In genomic region chr2:94035428-94036331, GRCm38 (mm10) we compare ENCODE assay signal across 9 mouse cellular contexts. TPM values are rescaled to one million over a fixed set of nuclear protein-coding genes. Genes with fewer than 3 reads are reported as not detected.
DNase-seq lines count a peak whose midpoint lies in the region; ATAC-seq and TF ChIP-seq lines count a peak whose summit lies in the region.
"Had no signal": no experiment of that assay in that cellular context is flagged by ENCODE, and none has a peak within 500 bp of the region (broad histone marks: within the 10 kb centered on the region; RNA-seq: fewer than 3 reads in every experiment).

No protein-coding gene starts in this region.

- DNase-seq in heart, adult 2 months = peak; percentile 43 to 74
- peak; percentile 43 for DNase-seq in c-Kit-positive CD71-positive TER-119-positive erythroid progenitor cells, embryonic 14.5 days (ENCODE audit: low spot score)
- DNase-seq in hindbrain, embryonic 11.5 days (ENCODE audit: low spot score) = peak; percentile 81
- DNase-seq in left cerebral cortex, adult 2 months (ENCODE audit: extremely low spot score in 1 of 2, low spot score in 2 of 2) = peak; percentile 81 to 87
- peak; percentile 5 to 45 for DNase-seq in spleen, adult 2 months (ENCODE audit: low read depth in 1 of 2, low spot score in 2 of 2)

- H3K9ac ChIP-seq in heart, adult 2 months (ENCODE audit: low read depth, low read length) = no peak overlapping the region
- H3K9ac ChIP-seq in heart, embryonic 12.5 days = no peak overlapping the region
- no peak overlapping the region for H3K9ac ChIP-seq in forebrain, embryonic 13.5 days
- no peak overlapping the region for H3K9ac ChIP-seq in hindbrain, embryonic 11.5 days (ENCODE audit: low read depth, low read length)
- H3K9ac ChIP-seq in midbrain, embryonic 12.5 days (replicated peaks) = no peak overlapping the region

- WGBS in heart, adult 2 months = 69% methylated on average over 9 of the region's 9 CpGs
- WGBS in heart, embryonic 12.5 days = 67% methylated on average over 9 of the region's 9 CpGs
- 60% methylated on average over 9 of the region's 9 CpGs for WGBS in forebrain, embryonic 13.5 days
- 67% methylated on average over 9 of the region's 9 CpGs for WGBS in hindbrain, embryonic 11.5 days
- WGBS in midbrain, embryonic 12.5 days = 70% methylated on average over 9 of the region's 9 CpGs
- WGBS in spleen, adult 2 months = 77% methylated on average over 9 of the region's 9 CpGs

- peak; percentile 95 for TF ChIP-seq CTCF in heart, adult 2 months (IDR thresholded peaks at IDR 0.05)
- TF ChIP-seq CTCF in left cerebral cortex, adult 2 months (IDR thresholded peaks at IDR 0.05) = peak; percentile 98
- TF ChIP-seq CTCF in spleen, adult 2 months (IDR thresholded peaks at IDR 0.05; ENCODE audit: extremely low read depth, insufficient read depth, insufficient read length, insufficient replicate concordance) = peak; percentile 62; the same call in 1 of the 2 replicates

- H3K4me2 ChIP-seq in heart, embryonic 12.5 days = no peak overlapping the region
- no peak overlapping the region for H3K4me2 ChIP-seq in forebrain, embryonic 13.5 days
- no peak overlapping the region for H3K4me2 ChIP-seq in hindbrain, embryonic 11.5 days (replicated peaks; ENCODE audit: low read depth, low read length)
- no peak overlapping the region for H3K4me2 ChIP-seq in midbrain, embryonic 12.5 days (replicated peaks)

- no peaks in the 10 kb centered on the region for H3K36me3 ChIP-seq in heart, adult 2 months (ENCODE audit: control insufficient read depth, insufficient read depth, low read length)
- peaks cover 30% of the 10 kb centered on the region for H3K36me3 ChIP-seq in heart, embryonic 12.5 days
- peaks cover 24% of the 10 kb centered on the region for H3K36me3 ChIP-seq in forebrain, embryonic 13.5 days (ENCODE audit: poor library complexity, severe bottlenecking)
- H3K36me3 ChIP-seq in hindbrain, embryonic 11.5 days (ENCODE audit: control insufficient read depth, insufficient read depth, low read length) = no peaks in the 10 kb centered on the region
- peaks cover 23% of the 10 kb centered on the region; the same call in 1 of the 2 replicates for H3K36me3 ChIP-seq in midbrain, embryonic 12.5 days
- peaks cover 5% of the 10 kb centered on the region; the same call in 1 of the 2 replicates for H3K36me3 ChIP-seq in spleen, adult 2 months (ENCODE audit: control insufficient read depth, insufficient read depth, low read length)

- no peak overlapping the region for H3K4me3 ChIP-seq in heart, adult 2 months
- no peak overlapping the region for H3K4me3 ChIP-seq in heart, embryonic 12.5 days
- H3K4me3 ChIP-seq in forebrain, embryonic 13.5 days = no peak overlapping the region
- H3K4me3 ChIP-seq in hindbrain, embryonic 11.5 days (ENCODE audit: low read depth, low read length) = no peak overlapping the region
- no peak overlapping the region for H3K4me3 ChIP-seq in left cerebral cortex, adult 2 months
- H3K4me3 ChIP-seq in midbrain, embryonic 12.5 days = no peak overlapping the region
- H3K4me3 ChIP-seq in spleen, adult 2 months (ENCODE audit: extremely low read depth, insufficient read depth, insufficient read length) = no peak overlapping the region
- H3K4me3 ChIP-seq: myocyte had no signal

- no peaks in the 10 kb centered on the region for H3K27me3 ChIP-seq in heart, adult 2 months (ENCODE audit: control insufficient read depth, insufficient read depth, low read length)
- H3K27me3 ChIP-seq in heart, embryonic 12.5 days (replicated peaks) = no peaks in the 10 kb centered on the region
- H3K27me3 ChIP-seq in forebrain, embryonic 13.5 days = no peaks in the 10 kb centered on the region
- H3K27me3 ChIP-seq in hindbrain, embryonic 11.5 days (ENCODE audit: control insufficient read depth, insufficient read depth, low read length) = no peaks in the 10 kb centered on the region
- no peaks in the 10 kb centered on the region for H3K27me3 ChIP-seq in midbrain, embryonic 12.5 days
- H3K27me3 ChIP-seq in spleen, adult 2 months (ENCODE audit: control insufficient read depth, insufficient read depth, low read length) = no peaks in the 10 kb centered on the region

- H3K9me3 ChIP-seq in heart, embryonic 12.5 days (replicated peaks) = no peaks in the 10 kb centered on the region
- H3K9me3 ChIP-seq in forebrain, embryonic 13.5 days (replicated peaks) = no peaks in the 10 kb centered on the region
- H3K9me3 ChIP-seq in hindbrain, embryonic 11.5 days (ENCODE audit: control insufficient read depth, low read length) = no peaks in the 10 kb centered on the region
- H3K9me3 ChIP-seq in midbrain, embryonic 12.5 days = no peaks in the 10 kb centered on the region

- no peak for TF ChIP-seq POLR2A in heart, adult 2 months (IDR thresholded peaks at IDR 0.05; ENCODE audit: insufficient read depth, low read depth, low read length)
- TF ChIP-seq POLR2A in spleen, adult 2 months (IDR thresholded peaks at IDR 0.05; ENCODE audit: low read depth, low read length) = no peak

- 0 out of 2 replicates have a peak, but pooled peaks have one; percentile 43 for TF ChIP-seq EP300 in heart, adult 2 months (IDR thresholded peaks at IDR 0.05; ENCODE audit: insufficient read depth, low read depth, low read length)

- intact Hi-C loops in heart, adult 2 months (cut with DNase I) = loop anchor here (1.0 to 5.0 kb wide), 3 partner anchors 24 to 255 kb away; no protein-coding TSS in a partner anchor
- intact Hi-C loops in left cerebral cortex, adult 2 months (cut with DNase I) = loop anchor here (1.0 to 5.0 kb wide), 2 partner anchors 212 to 255 kb away; no protein-coding TSS in a partner anchor

- H3K4me1 ChIP-seq in heart, adult 2 months (ENCODE audit: control insufficient read depth, insufficient read depth, low read length) = no peaks in the 10 kb centered on the region
- peaks cover 24% of the 10 kb centered on the region for H3K4me1 ChIP-seq in heart, embryonic 12.5 days (replicated peaks)
- no peaks in the 10 kb centered on the region for H3K4me1 ChIP-seq in forebrain, embryonic 13.5 days
- H3K4me1 ChIP-seq in hindbrain, embryonic 11.5 days (replicated peaks; ENCODE audit: control insufficient read depth, insufficient read depth, low read length) = no peaks in the 10 kb centered on the region
- peaks cover 4% of the 10 kb centered on the region; the same call in 1 of the 2 replicates for H3K4me1 ChIP-seq in midbrain, embryonic 12.5 days
- no peaks in the 10 kb centered on the region for H3K4me1 ChIP-seq in spleen, adult 2 months (ENCODE audit: control insufficient read depth, insufficient read depth, insufficient read length)

- ATAC-seq in heart, embryonic 12.5 days (ENCODE audit: insufficient number of reproducible peaks, low FRiP score) = no peak
- peak; percentile 92 for ATAC-seq in forebrain, embryonic 13.5 days
- ATAC-seq in hindbrain, embryonic 11.5 days (ENCODE audit: low FRiP score) = peak; percentile 53; the same call in 1 of the 2 replicates
- ATAC-seq in midbrain, embryonic 12.5 days (ENCODE audit: low FRiP score, low read depth) = peak; percentile 52

- H3K27ac ChIP-seq in heart, adult 2 months = no peak overlapping the region
- H3K27ac ChIP-seq in heart, embryonic 12.5 days (ENCODE audit: poor library complexity, severe bottlenecking) = no peak overlapping the region
- H3K27ac ChIP-seq in forebrain, embryonic 13.5 days = no peak overlapping the region
- no peak overlapping the region for H3K27ac ChIP-seq in hindbrain, embryonic 11.5 days (ENCODE audit: low read depth, low read length)
- H3K27ac ChIP-seq in left cerebral cortex, adult 2 months = no peak overlapping the region
- no peak overlapping the region for H3K27ac ChIP-seq in midbrain, embryonic 12.5 days (replicated peaks)
- no peak overlapping the region for H3K27ac ChIP-seq in spleen, adult 2 months (ENCODE audit: insufficient read depth, low read length)

- H3K79me2 ChIP-seq in heart, adult 2 months (replicated peaks; ENCODE audit: control insufficient read depth, insufficient read depth, low read length) = no peaks in the 10 kb centered on the region

RNA-seq across cellular contexts. Expression of gene Alkbh3, which starts 25.1 kb away (rescaled TPM):
- total RNA-seq in heart, adult 2 months (2021) = 10 to 100 TPM; 47.5 to 53.5 TPM
- polyA plus RNA-seq in heart, adult 2 months (2012; rRNA removed) = 54.3 and 73.2 TPM in 2 replicates
- polyA plus RNA-seq in heart, embryonic 12.5 days (2016; fragmentation: Nextera tagmentation; extraction: Ambion mirVana) = 60.3 and 63.1 TPM in 2 replicates
- 51.8 and 53.2 TPM in 2 replicates for polyA plus RNA-seq in forebrain, embryonic 13.5 days (2015; fragmentation: Nextera tagmentation; extraction: Ambion mirVana)
- polyA plus RNA-seq in hindbrain, embryonic 11.5 days (2014; fragmentation: Nextera tagmentation; extraction: Ambion mirVana) = 51.9 and 53.4 TPM in 2 replicates
- total RNA-seq in left cerebral cortex, adult 2 months (2021) = 10 to 100 TPM; 26.1 to 28.1 TPM
- 50.1 and 55.8 TPM in 2 replicates for polyA plus RNA-seq in midbrain, embryonic 12.5 days (2016; fragmentation: Nextera tagmentation; extraction: Ambion mirVana)
- 23.2 and 24.7 TPM in 2 replicates for polyA plus RNA-seq in spleen, adult 2 months (2012; rRNA removed)

RNA-seq across cellular contexts. Expression of gene Gm27027, which starts 39.5 kb away (rescaled TPM):
- not detected for total RNA-seq in heart, adult 2 months (2021)
- polyA plus RNA-seq in heart, adult 2 months (2012; rRNA removed) = not detected in 2 replicates
- polyA plus RNA-seq in heart, embryonic 12.5 days (2016; fragmentation: Nextera tagmentation; extraction: Ambion mirVana) = not detected in 2 replicates
- not detected in 2 replicates for polyA plus RNA-seq in forebrain, embryonic 13.5 days (2015; fragmentation: Nextera tagmentation; extraction: Ambion mirVana)
- not detected in 2 replicates for polyA plus RNA-seq in hindbrain, embryonic 11.5 days (2014; fragmentation: Nextera tagmentation; extraction: Ambion mirVana)
- not detected for total RNA-seq in left cerebral cortex, adult 2 months (2021)
- not detected in 2 replicates for polyA plus RNA-seq in midbrain, embryonic 12.5 days (2016; fragmentation: Nextera tagmentation; extraction: Ambion mirVana)
- 0.47 TPM in 1 of 2 replicates, not detected in the other for polyA plus RNA-seq in spleen, adult 2 months (2012; rRNA removed)
- polyA plus RNA-seq: myocyte had no signal

Comparison
In these comparisons a context has a peak if more than half of its experiments do, and no peak if none do; other contexts are left out.
1. DNase-seq: peak in every context shown above with its lines; median percentile 84 in left cerebral cortex, adult 2 months; 81 in hindbrain, embryonic 11.5 days; 58 in heart, adult 2 months; 43 in c-Kit-positive CD71-positive TER-119-positive erythroid progenitor cells, embryonic 14.5 days; 25 in spleen, adult 2 months.